Mouse (Mus musculus): Measurements from ENCODE around the gene Fuca1.

The Fuca1 gene

GRCm38 (mm10) chr4:135951505-135951904, 31.0 kb downstream of the Fuca1 start:
- DNase-seq (ENCODE audit: low spot score in 2 of 2), result no peak

GRCm38 (mm10) chr4:135953179-135953578, 32.6 kb downstream of the Fuca1 start:
- DNase-seq (ENCODE audit: low spot score in 2 of 2), result no peak

GRCm38 (mm10) chr4:135954241-135954640, 33.7 kb downstream of the Fuca1 start:
- peak; percentile 77 to 86 for DNase-seq (ENCODE audit: low spot score in 2 of 2)

- no peak for DNase-seq (ENCODE audit: low spot score in 2 of 2)
These were observed 35.4 kb downstream of the Fuca1 start for GRCm38 (mm10) chr4:135955886-135956285.

- no peak for DNase-seq (ENCODE audit: low spot score in 2 of 2)
These were observed 37.8 kb downstream of the Fuca1 start for GRCm38 (mm10) chr4:135958354-135958753.

- DNase-seq (ENCODE audit: low spot score in 2 of 2), result peak; percentile 85
These were observed 40.2 kb downstream of the Fuca1 start for GRCm38 (mm10) chr4:135960717-135961116.

GRCm38 (mm10) chr4:135961709-135962108, 41.2 kb downstream of the Fuca1 start:
- no peak for DNase-seq (ENCODE audit: low spot score in 2 of 2)

- no peak for DNase-seq (ENCODE audit: low spot score in 2 of 2)
These were observed 41.7 kb downstream of the Fuca1 start for GRCm38 (mm10) chr4:135962198-135962597.

- DNase-seq (ENCODE audit: low spot score in 2 of 2), result no peak
These were observed 42.4 kb downstream of the Fuca1 start for GRCm38 (mm10) chr4:135962946-135963345.

GRCm38 (mm10) chr4:135963457-135964193, 43.1 kb downstream of the Fuca1 start, which contains the start of gene Gale:
Gene Gale (plus strand): TSS chr4:135963727.
- peak; percentile 95 for DNase-seq (ENCODE audit: low spot score in 2 of 2)

- peak in 1 of 2 experiments; percentile 52 for DNase-seq (ENCODE audit: low spot score in 2 of 2)
These were observed 43.9 kb downstream of the Fuca1 start for GRCm38 (mm10) chr4:135964426-135964825.

- no peak for DNase-seq (ENCODE audit: low spot score in 2 of 2)
These were observed 44.6 kb downstream of the Fuca1 start for GRCm38 (mm10) chr4:135965113-135965512.

- DNase-seq (ENCODE audit: low spot score in 2 of 2), result no peak
These were observed 45.7 kb downstream of the Fuca1 start for GRCm38 (mm10) chr4:135966283-135966682.

- DNase-seq (ENCODE audit: low spot score in 2 of 2), result no peak
These were observed 46.7 kb downstream of the Fuca1 start for GRCm38 (mm10) chr4:135967086-135967760.

GRCm38 (mm10) chr4:135968271-135968869, 47.8 kb downstream of the Fuca1 start:
- DNase-seq (ENCODE audit: low spot score in 2 of 2), result no peak

- no peak for DNase-seq (ENCODE audit: low spot score in 2 of 2)
These were observed 48.7 kb downstream of the Fuca1 start for GRCm38 (mm10) chr4:135969070-135969750.

- DNase-seq (ENCODE audit: low spot score in 2 of 2), result no peak
These were observed 50.0 kb downstream of the Fuca1 start for GRCm38 (mm10) chr4:135970585-135970984.

- no peak for DNase-seq (ENCODE audit: low spot score in 2 of 2)
These were observed 51.4 kb downstream of the Fuca1 start for GRCm38 (mm10) chr4:135971805-135972555.

GRCm38 (mm10) chr4:135972556-135972906, 52.0 kb downstream of the Fuca1 start, which contains the start of gene Lypla2:
Gene Lypla2 (minus strand): TSS chr4:135972626.
- DNase-seq (ENCODE audit: low spot score in 2 of 2), result peak; percentile 90 to 92

GRCm38 (mm10) chr4:135972911-135973811, 52.6 kb downstream of the Fuca1 start:
- no peak for DNase-seq (ENCODE audit: low spot score in 2 of 2)
